Mouse (Mus musculus): Measurements from ENCODE around the gene Rack1. TPM values are rescaled to one million over a fixed set of nuclear protein-coding genes. Genes with fewer than 3 reads are reported as not detected.
"Not testable (repeated sequence)": the region's sequence is repeated elsewhere in the genome, so short reads cannot be mapped to it uniquely, and the experiment has no call there.

The Rack1 gene
- total RNA-seq (2021) = 100 to 1,000 TPM; 392 to 429 TPM
- long read RNA-seq, experiment 1, transcript Rack1-201 (8 exons, 1,447 nt) = major isoform, 97 of 109 reads
- long read RNA-seq, experiment 1, partial matches to known transcripts = 9 of 109 reads
- long read RNA-seq, experiment 1, other reads (novel, unspliced or antisense) = 1 of 109 reads
- long read RNA-seq, experiment 2, transcript Rack1-201 (8 exons, 1,447 nt) = major isoform, 89 of 104 reads
- long read RNA-seq, experiment 2, partial matches to known transcripts = 12 of 104 reads
- long read RNA-seq, experiment 2, other reads (novel, unspliced or antisense) = 2 of 104 reads

GRCm38 (mm10) chr11:48799921-48800701 is at the start of gene Rack1:
TSS of gene Rack1 (plus strand) at chr11:48800332.
- peak; percentile 87 for DNase-seq
- intact Hi-C loops (cut with DNase I; ENCODE audit: low total_unique reads) = no loop called here

DNA sequence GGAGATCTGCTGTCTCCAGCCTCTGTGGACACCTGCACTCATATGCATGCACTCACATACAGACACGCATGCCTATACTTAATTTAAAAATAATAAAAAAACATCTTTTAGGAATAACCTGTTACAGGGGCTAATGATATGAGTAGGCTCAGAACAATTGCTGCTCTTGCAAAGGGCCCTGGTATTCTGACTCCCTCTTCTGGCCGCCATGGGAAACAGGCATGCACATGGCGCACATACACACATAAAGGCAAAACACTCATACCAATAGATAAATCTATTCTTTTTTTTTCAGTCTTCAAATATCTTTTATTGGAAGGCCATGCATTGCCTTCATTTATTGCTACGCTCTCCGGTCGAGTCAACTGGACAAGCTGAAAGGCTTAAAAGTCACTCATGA is 49.7 kb upstream of the Rack1 start:
- DNase-seq = no peak
- intact Hi-C loops (cut with DNase I; ENCODE audit: low total_unique reads) = no loop called here

DNA sequence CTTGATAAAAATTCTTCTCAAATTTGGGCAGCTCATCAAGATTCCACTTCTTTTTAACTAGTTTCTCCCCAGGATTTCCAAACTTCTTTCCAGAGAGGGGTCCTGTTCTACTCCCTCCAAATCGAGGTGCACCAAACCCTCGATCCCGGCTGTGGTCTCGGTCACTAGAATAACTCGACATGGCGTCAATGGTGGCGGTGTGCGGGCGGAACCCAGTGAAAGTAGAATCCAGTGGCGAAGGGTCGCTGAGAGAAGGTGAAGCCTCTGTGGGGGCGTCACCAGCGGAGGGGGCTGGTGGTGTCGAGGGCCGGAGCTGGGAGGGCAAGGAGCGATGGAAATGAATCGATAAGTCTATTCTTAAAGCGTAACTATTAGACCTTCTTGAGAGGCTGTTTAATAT is 46.6 kb upstream of the Rack1 start:
- intact Hi-C loops (cut with DNase I; ENCODE audit: low total_unique reads); DNase-seq: not testable (repeated sequence)

DNA sequence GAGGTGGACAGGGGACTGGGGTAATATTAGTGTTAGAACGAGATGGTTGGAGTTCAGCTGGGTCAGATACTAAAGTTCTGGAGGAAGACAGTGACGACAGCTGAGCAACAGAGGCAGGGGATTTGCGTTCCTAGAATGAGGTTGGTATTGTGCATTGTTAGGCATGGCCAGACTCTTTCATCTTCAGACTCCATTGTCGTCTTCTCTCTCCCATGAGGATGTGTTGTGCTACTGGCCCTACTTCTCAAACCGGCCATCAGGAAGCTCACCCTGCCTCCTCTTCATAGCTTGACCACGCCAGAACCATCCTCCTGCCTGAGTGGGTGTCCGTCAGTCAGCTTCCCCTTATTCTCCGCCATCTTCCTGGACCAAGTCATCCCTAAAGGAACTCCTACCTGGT is 41.1 kb upstream of the Rack1 start:
- intact Hi-C loops (cut with DNase I; ENCODE audit: low total_unique reads) = no loop called here
- DNase-seq = no peak

DNA sequence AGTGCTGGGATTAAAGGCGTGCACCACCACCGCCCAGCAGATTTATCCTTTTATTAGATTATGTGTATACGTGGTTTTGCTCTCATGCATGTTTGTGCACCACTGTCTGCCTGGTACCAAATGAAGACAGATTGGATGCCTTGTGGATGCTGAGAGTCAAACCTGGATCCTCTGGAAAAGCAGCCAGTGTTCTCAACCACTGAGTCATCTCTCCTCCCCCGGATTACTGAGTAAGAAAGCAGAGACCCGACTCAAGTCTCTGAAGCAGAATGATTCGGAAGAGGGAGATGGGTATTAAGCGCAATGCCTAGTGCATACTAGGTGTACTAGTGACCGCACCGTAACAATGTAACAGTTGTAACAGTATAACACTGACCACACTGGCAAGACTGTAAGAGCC is 36.0 kb upstream of the Rack1 start:
- no peak for DNase-seq
- intact Hi-C loops (cut with DNase I; ENCODE audit: low total_unique reads) = no loop called here

- no peak for DNase-seq
- intact Hi-C loops (cut with DNase I; ENCODE audit: low total_unique reads) = no loop called here
These were observed 32.8 kb upstream of the Rack1 start for GRCm38 (mm10) chr11:48767195-48767876.

DNA sequence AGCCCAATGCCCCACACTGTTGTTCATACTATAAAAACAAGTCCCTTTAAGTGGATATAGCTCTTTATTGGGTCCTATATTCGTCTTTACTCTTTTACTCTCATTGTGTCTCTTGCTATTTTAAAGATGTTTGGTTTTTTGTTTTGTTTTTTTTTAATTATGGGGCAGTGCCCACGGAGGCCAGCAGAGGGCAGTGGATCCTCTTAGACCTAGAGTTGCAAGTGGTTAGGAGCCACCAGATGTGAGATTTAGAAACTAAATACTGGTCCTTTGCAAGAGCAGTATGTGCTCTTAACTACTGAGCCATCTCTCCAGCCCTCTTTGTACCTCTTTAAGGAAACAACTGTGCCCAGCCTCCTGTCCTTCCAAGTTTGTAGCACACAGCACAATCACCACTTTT is 28.4 kb upstream of the Rack1 start:
- intact Hi-C loops (cut with DNase I; ENCODE audit: low total_unique reads) = no loop called here
- no peak for DNase-seq

- intact Hi-C loops (cut with DNase I; ENCODE audit: low total_unique reads) = no loop called here
- no peak for DNase-seq
These were observed 25.5 kb upstream of the Rack1 start for GRCm38 (mm10) chr11:48774443-48775298.

DNA sequence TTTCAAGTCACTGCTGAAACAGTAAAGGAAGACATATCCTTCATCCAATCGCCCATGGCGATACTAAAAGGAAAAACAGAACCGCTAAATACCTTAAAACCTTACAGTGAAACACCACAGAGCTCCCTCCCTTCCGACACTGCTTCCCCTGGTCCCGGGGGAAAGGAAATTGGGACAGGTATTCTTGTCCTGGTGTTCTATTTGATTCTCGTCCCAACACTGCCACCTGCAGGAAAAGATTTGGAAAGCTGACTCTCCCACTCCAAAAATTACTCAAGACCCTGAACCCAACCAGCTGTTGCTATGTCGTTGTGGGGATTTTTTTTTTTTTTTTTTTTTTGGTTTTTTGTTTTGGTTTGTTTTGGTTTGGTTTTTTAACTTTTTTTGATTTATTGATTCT is 24.6 kb upstream of the Rack1 start:
- no peak for DNase-seq
- intact Hi-C loops (cut with DNase I; ENCODE audit: low total_unique reads) = no loop called here

GRCm38 (mm10) chr11:48776664-48777063 is 23.5 kb upstream of the Rack1 start:
- intact Hi-C loops (cut with DNase I; ENCODE audit: low total_unique reads) = no loop called here
- no peak for DNase-seq

- DNase-seq = no peak
- intact Hi-C loops (cut with DNase I; ENCODE audit: low total_unique reads) = no loop called here
These were observed 22.8 kb upstream of the Rack1 start for GRCm38 (mm10) chr11:48777303-48777702.

DNA sequence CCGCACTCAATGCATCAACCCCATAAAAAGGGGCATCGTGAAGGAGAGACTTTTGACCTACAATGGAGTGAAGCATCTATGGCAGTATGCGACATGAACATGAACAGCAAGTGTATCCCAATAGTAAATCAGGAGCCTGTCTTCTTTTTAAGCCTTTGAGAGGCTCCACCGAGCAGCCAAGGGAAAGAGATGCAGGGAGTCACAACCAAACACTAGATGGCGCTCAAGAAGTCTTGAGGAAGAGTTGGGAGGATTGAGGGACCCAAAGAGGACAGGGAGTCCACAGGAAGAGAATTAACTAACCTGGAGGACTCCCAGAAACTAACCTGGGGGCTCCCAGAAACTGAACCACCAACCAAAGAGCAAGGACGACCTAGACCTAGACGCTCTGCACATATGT is 20.7 kb upstream of the Rack1 start:
- DNase-seq = no peak
- intact Hi-C loops (cut with DNase I; ENCODE audit: low total_unique reads) = no loop called here

GRCm38 (mm10) chr11:48782243-48782642 is 17.9 kb upstream of the Rack1 start:
- no peak for DNase-seq
- intact Hi-C loops (cut with DNase I; ENCODE audit: low total_unique reads) = no loop called here

- DNase-seq = peak; percentile 23
- intact Hi-C loops (cut with DNase I; ENCODE audit: low total_unique reads) = loop anchor here (2.0 to 5.0 kb wide), 2 partner anchors 71 to 315 kb away; no protein-coding TSS in a partner anchor
These were observed 12.5 kb upstream of the Rack1 start for GRCm38 (mm10) chr11:48787455-48788211.

DNA sequence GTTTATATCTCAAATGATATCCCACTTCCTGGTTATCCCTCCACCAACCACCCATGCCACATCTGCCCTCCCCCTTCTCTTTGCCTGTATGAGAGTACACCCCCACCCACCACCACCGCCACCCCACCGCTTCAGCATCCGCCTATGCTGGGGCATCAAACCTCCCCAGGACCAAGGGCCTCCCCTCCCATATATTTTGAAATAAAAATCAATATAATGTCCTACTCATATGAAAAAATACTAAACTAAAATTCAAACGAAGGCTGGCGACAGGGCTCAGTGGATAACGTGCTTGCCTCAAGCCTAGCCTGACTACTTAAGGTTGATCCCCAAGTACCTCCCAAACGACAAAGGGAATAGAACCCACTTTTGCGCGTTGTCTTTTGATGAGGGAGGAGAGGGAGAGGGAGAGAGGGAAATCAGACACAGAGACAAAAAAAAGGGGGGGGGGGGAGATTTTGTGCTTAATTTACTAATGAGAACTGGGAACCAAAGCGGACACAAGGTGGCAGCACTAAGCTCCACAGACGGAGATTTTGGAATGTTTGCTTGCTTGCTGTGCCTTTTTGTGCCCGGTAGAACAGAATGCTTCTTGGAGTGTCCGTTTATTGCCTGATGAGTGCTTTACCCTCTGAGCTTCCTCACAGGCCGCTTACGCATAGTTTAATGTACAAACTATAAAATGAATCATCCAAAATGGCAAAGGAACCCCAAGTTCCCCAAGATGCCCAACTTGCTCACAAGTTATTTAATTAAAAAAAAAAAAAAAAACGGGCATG is 11.6 kb upstream of the Rack1 start:
- intact Hi-C loops (cut with DNase I; ENCODE audit: low total_unique reads) = loop anchor here (2.0 to 5.0 kb wide), 2 partner anchors 70 to 314 kb away; no protein-coding TSS in a partner anchor
- DNase-seq = peak; percentile 66

DNA sequence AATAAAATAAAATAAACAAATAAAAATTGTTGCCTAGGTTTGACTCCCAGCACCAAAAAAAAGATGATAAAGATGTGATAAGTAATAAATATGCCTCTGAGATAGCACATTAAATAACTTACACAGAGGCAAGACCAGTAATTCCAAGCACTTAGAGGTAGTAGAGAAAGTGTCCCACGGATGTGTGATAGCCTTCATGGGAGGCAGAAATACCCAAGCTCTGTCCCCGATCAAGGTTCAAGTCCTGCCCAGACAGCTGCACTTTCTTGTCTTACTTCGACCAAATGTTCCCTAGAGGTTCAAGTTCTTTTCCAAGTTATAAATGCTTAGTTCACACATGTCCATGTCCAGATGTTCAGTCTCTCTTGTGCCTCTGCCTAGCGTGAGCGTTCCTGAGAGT is 10.9 kb upstream of the Rack1 start:
- DNase-seq = no peak
- intact Hi-C loops (cut with DNase I; ENCODE audit: low total_unique reads) = loop anchor here (2.0 to 5.0 kb wide), 2 partner anchors 70 to 313 kb away; no protein-coding TSS in a partner anchor

GRCm38 (mm10) chr11:48789973-48790823 is 9.9 kb upstream of the Rack1 start:
- DNase-seq = peak; percentile 81
- intact Hi-C loops (cut with DNase I; ENCODE audit: low total_unique reads) = loop anchor here (2.0 to 5.0 kb wide), 2 partner anchors 69 to 312 kb away; no protein-coding TSS in a partner anchor

All from gastrocnemius, postnatal 14 days (tissue).